Mouse (Mus musculus) spleen, postnatal 14 days (tissue): ENCODE data around the gene Notum.

ENCODE experiments used
- DNase-seq, 2 experiments: peaks; one replicate each; pipeline ENCODE4 v3.0.0; 2021 to 2022; ENCODE audit warnings: low spot score in 2 of 2

Gene Notum

GRCm38 (mm10) chr11:120617519-120618112, 43.4 kb downstream of the Notum start, which contains the start of gene Pcyt2:
Gene Pcyt2, minus strand, starts transcription at chr11:120617936.
- peak; percentile 91 to 94 for DNase-seq

GRCm38 (mm10) chr11:120616617-120617294, 44.2 kb downstream of the Notum start:
- no peak for DNase-seq

- DNase-seq = no peak
Measured at GRCm38 (mm10) chr11:120615606-120616203, 45.3 kb downstream of the Notum start.

- no peak for DNase-seq
Measured at GRCm38 (mm10) chr11:120615167-120615566, 45.8 kb downstream of the Notum start.

DNA sequence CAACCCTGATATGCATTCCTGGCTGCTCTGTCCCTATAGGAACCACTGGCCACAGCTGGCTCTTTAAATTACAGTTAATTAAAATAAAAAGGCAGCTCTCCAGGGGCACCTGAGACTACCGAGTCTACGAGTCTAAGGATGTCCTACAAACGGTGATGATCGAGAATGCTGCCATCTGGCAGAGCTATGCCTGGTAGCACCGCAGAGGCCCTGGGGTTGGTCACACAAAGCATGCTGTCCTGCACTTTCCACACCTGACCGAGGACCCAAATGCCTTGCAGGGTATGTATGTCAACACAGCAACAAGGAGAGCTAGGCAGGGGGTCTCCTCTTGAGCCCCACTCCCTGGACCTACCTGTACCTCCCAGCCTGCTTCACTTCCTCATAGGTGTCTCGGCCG, 47.0 kb downstream of the Notum start:
- no peak for DNase-seq

DNA sequence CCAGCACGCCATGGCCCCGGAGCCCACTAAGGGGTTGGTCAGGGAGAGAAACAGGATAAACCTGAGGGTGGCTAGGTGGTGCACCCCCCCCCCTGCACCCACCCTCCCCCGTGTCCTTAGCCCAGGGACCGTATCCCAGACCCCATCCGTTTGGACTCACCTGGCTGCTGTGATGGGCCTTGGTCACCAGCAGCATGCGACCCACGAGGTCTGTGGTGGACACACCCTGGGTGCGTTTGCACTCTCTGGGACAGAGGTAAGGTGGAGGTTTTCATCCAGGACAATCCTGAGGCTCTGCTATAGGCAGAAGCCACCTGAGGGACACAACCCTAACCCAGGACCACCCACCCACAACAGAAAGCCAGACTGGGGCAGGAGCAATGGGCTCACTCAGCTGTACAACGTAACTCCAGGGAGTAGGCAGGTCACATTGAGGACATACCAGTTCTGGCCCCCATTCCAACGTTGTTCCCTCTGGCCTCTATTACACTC, 47.4 kb downstream of the Notum start:
- no peak for DNase-seq

DNA sequence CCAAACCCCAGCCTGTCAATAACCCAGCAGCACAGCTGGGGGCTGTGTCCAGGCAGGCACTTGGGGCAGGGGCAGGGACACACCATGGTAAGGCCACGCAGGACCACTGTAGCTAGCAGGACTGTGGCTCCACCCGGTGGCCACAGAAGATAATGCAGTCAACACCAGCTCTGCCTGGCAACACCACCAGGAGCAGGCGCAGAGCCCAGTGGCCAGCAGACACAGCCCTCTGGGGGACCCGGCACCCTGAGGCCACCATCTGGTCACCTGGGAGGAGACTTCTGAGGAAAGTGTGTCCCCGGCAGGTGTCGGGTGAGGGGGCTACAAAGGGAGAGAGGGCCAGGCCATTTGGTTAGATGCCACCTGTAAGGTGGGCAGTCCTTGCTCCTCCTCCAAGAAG, 48.2 kb downstream of the Notum start:
- DNase-seq = peak; percentile 57 to 78

- DNase-seq = no peak
Measured at GRCm38 (mm10) chr11:120610477-120611046, 50.4 kb downstream of the Notum start.

DNA sequence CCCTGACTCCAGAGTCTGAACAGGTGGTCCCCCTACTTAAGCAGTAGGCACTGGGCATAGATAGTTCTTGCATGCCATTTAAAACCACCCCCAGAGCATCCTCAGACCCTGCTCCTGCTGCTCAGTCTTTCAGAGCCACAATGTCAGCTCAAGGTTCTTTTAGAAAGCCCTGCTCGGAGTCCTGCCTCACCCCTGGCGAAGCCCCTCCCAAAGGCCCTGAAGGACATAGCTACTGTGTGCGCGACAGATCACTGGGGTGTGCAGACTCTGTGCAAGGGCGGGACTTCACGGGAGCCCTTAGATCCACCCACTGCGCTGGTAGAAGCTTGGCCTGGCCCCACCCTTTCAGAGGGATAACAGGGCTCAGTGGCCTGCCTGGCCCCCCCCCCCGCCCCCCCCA, 51.7 kb downstream of the Notum start:
- DNase-seq = no peak

- no peak for DNase-seq
Measured at GRCm38 (mm10) chr11:120608241-120609034, 52.5 kb downstream of the Notum start, which contains the start of gene Npb. Gene Npb, plus strand, starts transcription at chr11:120608477.

GRCm38 (mm10) chr11:120606764-120607163, 54.2 kb downstream of the Notum start:
- no peak for DNase-seq

GRCm38 (mm10) chr11:120605667-120606066, 55.3 kb downstream of the Notum start:
- DNase-seq = no peak
